Mouse (Mus musculus) fat pad, adult 2 months (tissue): ENCODE measurements around the gene Morf4l2.
"Not testable (repeated sequence)": the region's sequence is repeated elsewhere in the genome, so short reads cannot be mapped to it uniquely, and the experiment has no call there.

Experiments
- DNase-seq: peaks from one replicate; pipeline ENCODE4 v3.0.0-alpha.2; 2011; ENCODE audit warnings: low read depth, low spot score; ENCODE audit errors: extremely low read depth

Gene Morf4l2

DNA sequence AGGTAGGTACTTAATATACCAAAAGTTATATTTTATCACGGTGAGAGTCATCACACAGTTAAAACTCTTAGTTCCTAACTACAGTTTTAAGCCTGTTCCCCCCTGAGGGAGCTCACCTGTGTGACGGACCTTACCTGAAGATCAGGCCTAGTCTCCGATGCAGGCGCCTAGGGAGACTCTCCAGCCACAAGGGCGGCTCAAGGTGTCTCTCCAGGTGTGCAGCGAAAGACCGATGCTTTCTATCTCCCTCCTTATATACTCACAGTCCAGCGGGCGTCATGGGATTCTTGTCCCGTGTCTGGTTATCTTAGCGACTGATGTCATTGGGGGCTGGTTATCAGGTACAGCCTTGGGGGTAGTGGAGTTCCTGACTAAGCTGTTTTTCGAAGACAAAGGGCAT is at the start of gene Morf4l2:
TSS of gene Morf4l2 (minus strand) at position 232 of the 400 bp plus-strand sequence.
- no peak for DNase-seq

GRCm38 (mm10) chrX:136789446-136789845 is 46.0 kb upstream of the Morf4l2 start:
- no peak for DNase-seq

DNA sequence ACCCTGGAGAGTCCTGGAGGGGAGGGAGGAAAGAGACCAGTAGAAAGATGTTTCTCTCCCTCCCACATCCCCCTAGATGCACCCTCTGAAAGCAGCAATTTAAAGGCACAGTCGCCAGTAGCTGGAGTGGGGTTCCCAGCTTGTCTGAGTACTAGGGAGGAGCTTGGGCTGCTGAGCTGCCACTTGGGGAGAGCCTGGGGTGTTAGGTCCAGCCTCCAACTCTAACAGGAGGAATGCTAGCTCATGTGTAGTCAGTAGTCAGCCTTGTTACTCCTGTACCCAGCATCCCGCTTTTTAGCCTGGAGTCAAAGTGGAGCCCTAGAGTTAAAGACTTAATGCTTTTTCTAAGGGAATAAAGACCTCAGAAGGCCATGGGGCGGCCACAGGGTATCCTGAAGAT is 36.6 kb upstream of the Morf4l2 start, which contains the start of gene Glra4:
TSS of gene Glra4 (minus strand) at position 101 of the 400 bp plus-strand sequence.
- no peak for DNase-seq

DNA sequence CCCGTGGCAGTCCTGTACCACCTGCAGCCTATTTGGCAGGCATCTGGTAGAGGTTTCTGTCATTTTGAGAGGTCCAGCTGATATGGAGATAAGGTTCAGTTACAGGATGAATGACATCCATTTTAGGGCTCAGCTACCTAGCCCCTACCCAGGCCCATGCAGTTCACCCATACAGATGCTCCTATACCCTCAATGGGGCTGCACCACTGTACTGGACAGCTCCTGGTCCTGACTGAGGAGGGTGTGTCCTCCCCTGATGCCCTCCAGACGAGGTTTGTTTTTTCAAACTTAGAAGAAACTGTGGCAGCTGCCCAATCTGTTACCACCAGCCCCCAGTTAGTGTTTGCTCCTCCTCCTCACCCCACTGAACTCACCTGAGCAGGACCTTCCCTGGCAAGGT is 35.8 kb upstream of the Morf4l2 start:
- DNase-seq, result no peak

- no peak for DNase-seq
Measured at GRCm38 (mm10) chrX:136778046-136778445, 34.6 kb upstream of the Morf4l2 start.

DNA sequence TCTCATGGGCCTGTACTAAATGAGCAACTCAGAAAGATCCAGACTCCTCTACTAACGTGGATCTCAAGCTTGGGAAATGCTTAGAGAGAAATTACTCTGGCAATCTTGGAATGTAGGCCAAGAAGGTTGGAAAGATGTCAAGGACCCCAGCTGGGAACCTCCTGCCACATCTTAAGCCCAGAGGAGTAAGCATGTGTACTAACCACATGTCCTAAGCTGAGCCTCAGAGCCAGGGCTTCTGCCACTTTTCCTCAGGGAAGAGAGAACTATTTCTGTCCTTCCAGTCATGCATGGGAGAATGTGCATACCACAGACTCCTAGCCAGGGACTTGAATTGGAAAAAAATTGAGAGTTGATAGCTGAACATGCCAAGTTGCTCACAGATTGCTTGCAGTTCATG is 29.5 kb upstream of the Morf4l2 start:
- DNase-seq, result no peak

DNA sequence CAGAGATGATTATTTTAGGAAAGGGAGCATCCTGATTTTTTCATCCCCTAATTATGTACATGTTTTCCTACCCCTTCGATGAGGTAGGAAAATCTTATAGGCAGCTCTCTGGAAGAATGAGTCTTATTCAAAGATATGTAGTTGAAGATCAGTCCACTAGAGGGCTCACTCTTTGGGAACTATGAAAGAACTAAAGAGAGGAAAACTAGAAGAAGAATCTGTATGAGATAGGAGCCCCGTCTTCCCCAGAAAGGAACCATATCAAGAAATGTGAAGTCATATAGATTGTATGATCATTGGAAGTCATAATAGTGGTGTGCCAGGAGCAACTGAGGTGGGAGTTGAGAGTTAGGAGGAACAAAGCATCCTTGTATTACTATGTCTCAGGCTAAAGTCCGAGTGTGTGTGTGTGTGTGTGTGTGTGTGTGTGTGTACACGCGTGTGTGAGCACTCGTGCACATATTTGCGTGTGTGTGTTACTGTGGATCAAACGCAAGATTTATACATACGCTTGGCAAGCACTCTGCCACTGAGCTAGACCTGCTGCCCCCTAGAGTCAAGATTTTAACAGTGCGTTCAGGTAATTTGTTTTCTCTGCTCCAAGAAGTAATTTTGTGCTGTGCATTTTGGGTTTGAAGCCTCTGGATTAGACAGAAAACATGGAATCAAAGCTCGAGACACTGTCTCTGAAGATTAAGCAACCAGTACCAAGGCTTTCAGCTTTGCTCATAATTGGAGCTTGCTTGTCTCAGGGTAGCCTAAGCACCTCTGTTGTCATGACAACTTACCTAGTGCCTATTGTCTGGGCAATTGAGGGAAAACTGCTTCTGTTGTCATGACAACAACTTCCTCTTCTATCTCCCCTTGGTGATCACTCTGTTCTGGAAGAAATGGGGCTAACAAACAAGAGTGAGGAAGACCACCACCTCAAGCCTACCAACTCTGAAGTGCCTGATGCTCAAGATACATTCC is 17.9 kb upstream of the Morf4l2 start:
- no peak for DNase-seq

DNA sequence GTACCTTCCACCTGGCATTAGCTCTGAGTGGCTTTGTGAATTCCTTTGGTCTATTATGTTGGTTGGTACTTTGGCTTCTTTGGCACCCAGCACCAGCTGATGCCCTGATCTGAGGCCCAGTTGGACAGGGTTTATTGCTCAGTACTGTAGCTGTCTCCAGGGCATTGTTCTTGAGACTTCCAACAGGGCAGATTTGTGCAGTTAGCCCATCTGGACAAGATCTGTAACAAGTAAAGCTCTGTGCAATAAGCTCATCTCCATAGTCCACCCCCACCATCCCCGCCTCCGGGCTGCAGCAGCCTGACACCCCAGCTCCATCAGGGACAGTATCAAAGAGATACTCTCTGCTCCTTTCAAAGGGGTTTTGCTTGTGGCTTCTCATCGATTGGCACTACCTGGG is 12.0 kb upstream of the Morf4l2 start:
- DNase-seq, result peak; percentile 31

GRCm38 (mm10) chrX:136749329-136749728 is 5.8 kb upstream of the Morf4l2 start:
- DNase-seq, result no peak

- DNase-seq, result no peak
Measured at GRCm38 (mm10) chrX:136744663-136745062, 1.2 kb upstream of the Morf4l2 start.

- DNase-seq, result peak; percentile 33
Measured at GRCm38 (mm10) chrX:136742661-136743103, 808 bp downstream of the Morf4l2 start.

GRCm38 (mm10) chrX:136742241-136742640 is 1.2 kb downstream of the Morf4l2 start:
- DNase-seq, result no peak

DNA sequence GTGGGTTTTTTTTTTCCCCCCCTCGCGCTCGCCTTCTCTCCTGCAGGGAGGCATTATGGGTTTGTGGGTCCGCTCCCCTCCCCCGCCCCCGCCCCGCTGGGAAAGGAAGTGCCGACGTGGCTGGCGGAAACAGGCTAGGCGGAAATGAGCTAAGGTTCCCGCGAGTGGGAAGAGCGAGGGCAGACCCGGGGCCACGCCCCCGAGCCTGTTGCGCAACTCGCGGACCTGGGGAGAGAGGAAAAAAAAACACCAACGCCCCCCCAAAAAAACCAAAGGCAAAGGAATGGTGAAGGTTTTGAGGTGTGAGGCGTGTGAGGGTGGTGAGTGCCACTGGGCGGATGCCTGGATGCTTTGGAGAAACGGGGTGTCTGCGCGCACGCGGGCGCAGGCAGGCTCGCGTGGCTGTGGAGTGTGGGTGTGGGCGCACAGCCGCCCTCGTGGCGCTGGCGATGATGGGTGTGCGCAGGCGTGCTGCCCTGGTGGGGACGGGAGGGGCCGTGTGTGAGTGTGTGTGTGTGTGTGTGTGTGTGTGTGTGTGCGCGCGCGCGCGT is 1.8 kb downstream of the Morf4l2 start:
- no peak for DNase-seq

DNA sequence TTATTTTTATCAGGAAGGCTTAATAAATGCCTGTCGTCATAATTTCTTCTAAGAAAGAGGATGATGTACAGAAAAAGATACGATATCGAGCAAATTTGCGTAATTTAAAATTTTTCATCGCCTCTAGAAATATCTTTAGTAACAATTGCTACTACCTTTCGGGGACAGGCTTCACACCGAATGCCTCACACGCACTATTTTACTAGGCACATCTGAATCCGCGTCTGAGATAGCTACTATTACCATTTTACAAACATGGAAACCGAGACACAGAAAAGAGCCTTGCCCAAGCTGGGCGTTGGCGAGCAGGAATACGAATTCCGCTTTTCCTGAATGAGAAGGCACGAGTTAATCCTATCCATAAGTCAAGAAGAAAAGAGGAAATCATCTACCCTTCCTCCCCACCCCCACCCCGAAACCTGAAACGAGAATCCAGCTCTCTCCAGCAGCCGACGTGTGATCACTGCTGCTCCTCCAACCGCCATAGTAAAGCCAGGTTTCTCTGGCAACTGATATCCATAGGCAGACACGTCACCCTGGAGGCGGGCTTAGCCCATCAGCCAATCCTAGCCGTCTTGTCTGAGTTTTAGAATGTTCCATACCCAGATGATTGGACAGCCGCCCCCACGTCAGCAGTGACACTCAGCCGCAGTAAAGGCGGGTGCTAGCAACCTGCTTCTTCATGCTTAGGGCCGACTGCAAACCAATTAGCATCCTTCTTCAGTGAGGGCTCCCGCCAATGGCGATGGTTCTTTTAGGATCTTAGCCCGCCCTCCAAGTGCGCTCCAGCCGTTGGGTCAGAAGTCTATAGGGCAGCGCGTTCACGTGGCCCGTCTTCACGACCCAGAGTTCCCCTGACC is 2.5 kb downstream of the Morf4l2 start:
- DNase-seq, result peak; percentile 82

- DNase-seq, result no peak
Measured at GRCm38 (mm10) chrX:136740087-136740790, 3.3 kb downstream of the Morf4l2 start.

DNA sequence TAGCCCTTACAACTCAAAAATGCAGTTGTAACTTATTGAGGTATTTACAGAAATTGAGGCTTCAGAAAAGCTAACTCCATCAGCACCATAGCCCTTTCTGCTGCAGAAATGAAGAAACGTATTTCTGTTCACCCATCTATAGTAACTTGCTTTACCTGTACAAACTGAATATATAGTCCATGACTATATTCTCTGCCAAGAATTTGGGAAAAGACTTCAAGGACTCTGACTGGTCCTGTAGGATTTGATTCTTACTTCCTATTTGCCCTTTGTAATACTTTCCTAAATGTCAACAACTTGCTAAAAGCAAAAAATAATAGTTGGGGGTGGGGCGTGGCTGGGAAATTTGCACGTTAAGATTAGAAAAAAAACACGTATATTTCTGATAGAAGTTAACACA is 11.5 kb downstream of the Morf4l2 start:
- no peak for DNase-seq

DNA sequence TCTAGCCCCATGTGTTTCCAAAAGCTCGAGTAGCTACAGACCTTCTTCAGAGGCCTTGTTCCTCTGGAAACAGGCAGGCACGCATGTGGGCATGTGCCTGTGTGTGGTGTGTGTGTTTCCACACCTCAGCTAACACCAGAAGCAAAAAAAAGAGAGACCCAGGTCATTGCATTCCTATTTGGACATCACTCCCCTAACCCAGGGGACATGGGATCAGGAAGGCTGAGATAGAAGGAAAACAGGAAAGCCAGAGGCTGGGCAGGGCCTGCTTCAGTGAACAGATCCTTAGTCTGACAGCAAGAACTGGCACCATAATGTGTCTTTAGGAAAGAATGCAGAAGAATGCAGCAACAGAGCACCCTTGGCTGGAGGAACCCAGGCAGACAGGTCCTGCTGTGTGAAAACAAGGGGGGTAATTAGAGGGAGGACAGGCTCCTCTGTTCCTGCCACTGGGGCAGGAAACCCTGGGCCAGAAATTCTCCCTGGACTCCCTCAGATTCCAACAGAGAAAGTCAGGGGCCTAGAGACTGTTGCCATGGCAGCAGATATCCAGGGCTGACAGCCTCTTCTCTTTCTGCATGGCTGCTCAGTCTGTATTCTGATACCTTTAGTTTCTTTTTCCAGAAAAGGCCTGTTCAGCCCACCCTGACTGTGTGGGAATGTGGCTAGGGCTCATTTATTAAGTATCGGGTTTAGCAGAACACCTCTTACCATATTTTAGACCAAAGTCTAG is 28.6 kb downstream of the Morf4l2 start:
- not testable (repeated sequence) for DNase-seq

- no peak for DNase-seq
Measured at GRCm38 (mm10) chrX:136708782-136709181, 34.7 kb downstream of the Morf4l2 start.

DNA sequence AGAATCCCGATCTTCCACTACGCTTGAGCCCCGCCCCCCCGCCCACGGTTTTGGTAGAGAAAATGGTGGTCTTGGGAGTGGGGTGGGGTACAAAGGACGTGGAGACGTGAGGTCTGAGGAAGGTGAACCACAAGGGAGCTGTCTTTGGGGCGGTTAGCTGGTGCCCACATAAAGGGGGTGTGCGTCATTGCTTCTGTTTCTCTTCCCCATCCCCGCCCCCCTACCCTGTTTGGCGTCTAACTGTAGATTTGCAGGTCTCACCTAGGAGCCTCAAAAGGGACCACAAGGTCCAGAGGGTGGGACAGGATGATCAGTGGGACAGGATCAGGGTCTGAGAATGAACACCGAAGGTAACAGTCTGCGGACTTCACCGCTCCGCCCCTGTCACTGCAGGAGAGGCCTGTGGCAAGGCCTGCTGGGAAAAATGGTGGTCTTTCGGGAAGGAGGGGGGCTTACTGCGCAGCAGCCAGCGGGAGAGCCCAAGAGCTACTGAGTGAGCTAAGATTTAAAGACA is 35.3 kb downstream of the Morf4l2 start:
- no peak for DNase-seq
